11 mouse cellular contexts compared by ENCODE assay signal in the genomic region with DNA sequence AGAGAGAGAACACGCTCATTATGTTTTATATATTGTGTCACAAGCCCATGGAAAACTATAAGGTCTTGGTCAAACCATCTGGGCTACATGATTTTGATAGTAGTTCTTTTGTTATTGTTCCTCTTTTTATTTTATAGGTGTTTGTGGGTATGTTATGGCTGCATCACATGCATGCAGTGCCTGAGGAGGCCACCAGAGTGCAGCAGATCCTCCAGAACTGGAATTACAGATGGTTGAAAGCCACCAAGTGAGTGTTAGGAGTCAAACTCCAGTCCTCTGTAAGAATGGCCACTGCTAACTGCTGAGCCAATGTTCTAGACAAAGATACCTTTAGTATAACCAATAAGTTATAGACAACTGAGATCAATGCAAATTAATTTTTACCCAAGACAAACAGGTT.
A peak's percentile ranks its signal among the peaks of the same experiment; 100 is the strongest.
DNase-seq lines count a peak whose midpoint lies in the region; TF ChIP-seq lines count a peak whose summit lies in the region.
"Had no signal": no experiment of that assay in that cellular context is flagged by ENCODE, and none has a peak within 500 bp of the region (broad histone marks: within the 10 kb centered on the region; RNA-seq: fewer than 3 reads in every experiment).

No protein-coding gene starts in this region.

- no peak for TF ChIP-seq POLR2A in bone marrow, adult 2 months (IDR thresholded peaks at IDR 0.05; ENCODE audit: borderline replicate concordance, control insufficient read depth, low read depth, low read length)

- no peak overlapping the region for H3K4me3 ChIP-seq in left cerebral cortex, adult 2 months
- no peak overlapping the region for H3K4me3 ChIP-seq in bone marrow, adult 2 months (replicated peaks; ENCODE audit: control insufficient read depth, low read depth, low read length)
- H3K4me3 ChIP-seq: embryonic facial prominence, embryonic 15.5 days; limb, embryonic 13.5 days had no signal

- peak; percentile 5 to 8 for DNase-seq in cerebellum, postnatal 10 days
- no peak for DNase-seq in cerebellum, adult 8-10 months
- no peak for DNase-seq in left cerebral cortex, adult 2 months (ENCODE audit: extremely low spot score in 1 of 2, low spot score in 2 of 2)
- no peak for DNase-seq in left cerebral cortex, postnatal 25 days (ENCODE audit: low spot score in 2 of 2)
- DNase-seq in A20 (ENCODE audit: low read depth, low spot score): peak; percentile 50
- DNase-seq in spleen, postnatal 36 days (ENCODE audit: low spot score in 2 of 2): no peak
- no peak for DNase-seq in left cerebral cortex, adult 9 months (ENCODE audit: low spot score in 2 of 2)
- DNase-seq: layer of hippocampus, adult 9-11 months had no signal

- peak; percentile 17 for TF ChIP-seq CTCF in left cerebral cortex, adult 2 months (IDR thresholded peaks at IDR 0.05)
- TF ChIP-seq CTCF in bone marrow, adult 2 months (IDR thresholded peaks at IDR 0.05; ENCODE audit: control insufficient read depth, insufficient read depth, low read length): 0 out of 2 replicates have a peak, but pooled peaks have one; percentile 16

- 83% methylated on average over 1 of the region's 1 CpGs for WGBS in bone marrow, adult 2 months

- intact Hi-C loops in left cerebral cortex, adult 2 months (cut with DNase I): no loop called here
- intact Hi-C loops in left cerebral cortex, postnatal 25 days (cut with DNase I): no loop called here

- no peaks in the 10 kb centered on the region for H3K4me1 ChIP-seq in bone marrow, adult 2 months (ENCODE audit: control insufficient read depth, insufficient read depth, low read length)
- H3K4me1 ChIP-seq: embryonic facial prominence, embryonic 15.5 days; limb, embryonic 13.5 days had no signal

- no peak overlapping the region for H3K27ac ChIP-seq in left cerebral cortex, adult 2 months
- H3K27ac ChIP-seq in bone marrow, adult 2 months (ENCODE audit: control insufficient read depth, insufficient read depth, low read depth, low read length, poor library complexity): no peak overlapping the region
- H3K27ac ChIP-seq: embryonic facial prominence, embryonic 15.5 days; limb, embryonic 13.5 days had no signal

Comparison
In these comparisons a context has a peak if more than half of its experiments do, and no peak if none do; other contexts are left out.
1. DNase-seq: peak in cerebellum, postnatal 10 days (2 of 2) and A20 (single experiment); none in cerebellum, adult 8-10 months (single experiment), left cerebral cortex, adult 2 months (0 of 2), left cerebral cortex, postnatal 25 days (0 of 2), spleen, postnatal 36 days (0 of 2) and left cerebral cortex, adult 9 months (0 of 2).